Mouse (Mus musculus) forebrain, embryonic 11.5 days (tissue): ENCODE measurements around the gene Efcab2. TPM values are rescaled to one million over a fixed set of nuclear protein-coding genes. Genes with fewer than 3 reads are reported as not detected.

ENCODE experiments used
- ATAC-seq: fragments of 200-750 bp; cut with Nextera tagmentation; replicated peaks from 2 replicates; pipeline ENCODE4 v1.8.0; 2017; ENCODE audit warnings: moderate TSS enrichment; ENCODE audit not compliant: low FRiP score
- DNase-seq: peaks from one replicate; pipeline ENCODE4 v3.0.0-alpha.2; 2017; ENCODE audit warnings: low spot score
- H3K27ac ChIP-seq: fragments of 300-500 bp; sonication (generic); 2 replicates; pipeline ENCODE4 v1.5.1; 2014; ENCODE audit warnings: low read depth, low read length
- H3K27me3 ChIP-seq: fragments of 300-500 bp; sonication (generic); 2 replicates; pipeline ENCODE4 v1.6.1; 2014; ENCODE audit warnings: mild to moderate bottlenecking, low read length, mixed read lengths; ENCODE audit not compliant: control insufficient read depth, insufficient read depth
- H3K36me3 ChIP-seq: fragments of 300-500 bp; sonication (generic); 2 replicates; pipeline ENCODE4 v1.6.1; 2014; ENCODE audit warnings: mild to moderate bottlenecking, low read length, moderate library complexity, mixed read lengths; ENCODE audit not compliant: control insufficient read depth, insufficient read depth
- H3K4me1 ChIP-seq: fragments of 300-500 bp; sonication (generic); replicated peaks from 2 replicates; pipeline ENCODE4 v1.6.1; 2014; ENCODE audit warnings: low read length, mixed read lengths; ENCODE audit not compliant: control insufficient read depth, insufficient read depth
- H3K4me2 ChIP-seq: fragments of 300-500 bp; sonication (generic); 2 replicates; pipeline ENCODE4 v1.6.1; 2014; ENCODE audit warnings: low read depth, mild to moderate bottlenecking, low read length, moderate library complexity, mixed read lengths; ENCODE audit not compliant: severe bottlenecking
- H3K4me3 ChIP-seq: fragments of 300-500 bp; sonication (generic); 2 replicates; pipeline ENCODE4 v1.5.1; 2014; ENCODE audit warnings: low read depth, low read length
- H3K9ac ChIP-seq: fragments of 300-500 bp; sonication (generic); 2 replicates; pipeline ENCODE4 v1.6.1; 2014; ENCODE audit warnings: low read length
- H3K9me3 ChIP-seq: fragments of 300-500 bp; sonication (generic); 2 replicates; pipeline ENCODE4 v1.6.1; 2016; ENCODE audit warnings: low read length, mixed read lengths; ENCODE audit not compliant: control insufficient read depth
- WGBS: fragments of 180-500 bp; shearing (Covaris S2); extraction: QIAGEN DNeasy Blood & Tissue Kit; methylation state at CpG from one replicate; pipeline ENCODE4 v1.1.7; 2014; 5-methylcytosine and 5-hydroxymethylcytosine counted together
- polyA plus RNA-seq: library from polyadenylated mRNA; unstranded; fragments of >200 nt; fragmentation: Nextera tagmentation; extraction: Ambion mirVana; gene quantifications from 2 replicates; pipeline ENCODE4 v1.2.1, GENCODE M21; 2014

Gene Efcab2
- polyA plus RNA-seq, 1 experiment from 2014 or later = 9.5 TPM

- Histone ChIP-seq H3K9me3 (no peaks in the 10 kb centered on the region), H3K4me1 (peaks cover 3% of the 10 kb centered on the region; the same call in 1 of the 2 replicates), H3K9ac (no peak overlapping the region), H3K27me3 (no peaks in the 10 kb centered on the region), H3K27ac (no peak overlapping the region), H3K36me3 (no peaks in the 10 kb centered on the region), H3K4me3 (no peak overlapping the region), H3K4me2 (no peak overlapping the region)
- no peak for ATAC-seq
- DNase-seq = no peak
- 93% methylated on average over 4 of the region's 4 CpGs for WGBS
Measured at GRCm38 (mm10) chr1:178372681-178373080, 33.2 kb upstream of the Efcab2 start.

- H3K4me1 ChIP-seq = no peaks in the 10 kb centered on the region
- ATAC-seq = no peak
- DNase-seq = no peak
Measured at GRCm38 (mm10) chr1:178375381-178375780, 30.5 kb upstream of the Efcab2 start.

GRCm38 (mm10) chr1:178376061-178376460 lies 29.8 kb upstream of the Efcab2 start:
- Histone ChIP-seq H3K9me3 (no peaks in the 10 kb centered on the region), H3K4me1 (no peaks in the 10 kb centered on the region), H3K27me3 (no peaks in the 10 kb centered on the region), H3K9ac (no peak overlapping the region), H3K4me3 (no peak overlapping the region), H3K4me2 (no peak overlapping the region), H3K36me3 (no peaks in the 10 kb centered on the region), H3K27ac (no peak overlapping the region)
- DNase-seq (no peak), ATAC-seq (no peak)
- 92% methylated on average over 2 of the region's 2 CpGs for WGBS

More at GRCm38 (mm10) chr1:178375381-178375780, 30.5 kb upstream of the Efcab2 start:
- Histone ChIP-seq H3K9me3 (no peaks in the 10 kb centered on the region), H3K9ac (no peak overlapping the region), H3K36me3 (no peaks in the 10 kb centered on the region), H3K4me2 (no peak overlapping the region), H3K4me3 (no peak overlapping the region), H3K27me3 (no peaks in the 10 kb centered on the region), H3K27ac (no peak overlapping the region)

GRCm38 (mm10) chr1:178376907-178377306 lies 29.0 kb upstream of the Efcab2 start:
- no peaks in the 10 kb centered on the region for H3K36me3 ChIP-seq
- H3K27ac ChIP-seq = no peak overlapping the region
- H3K4me3 ChIP-seq = no peak overlapping the region
- no peak for DNase-seq
- 69% methylated on average over 2 of the region's 2 CpGs for WGBS
- no peaks in the 10 kb centered on the region for H3K4me1 ChIP-seq
- H3K27me3 ChIP-seq = no peaks in the 10 kb centered on the region
- H3K9ac ChIP-seq = no peak overlapping the region
- no peak overlapping the region for H3K4me2 ChIP-seq
- H3K9me3 ChIP-seq = no peaks in the 10 kb centered on the region
- ATAC-seq = no peak

- H3K9me3 ChIP-seq = no peaks in the 10 kb centered on the region
- ATAC-seq = no peak
- WGBS = 87% methylated on average over 3 of the region's 3 CpGs
- no peak for DNase-seq
- H3K36me3 ChIP-seq = no peaks in the 10 kb centered on the region
- no peaks in the 10 kb centered on the region for H3K27me3 ChIP-seq
- no peaks in the 10 kb centered on the region for H3K4me1 ChIP-seq
- H3K4me3 ChIP-seq = no peak overlapping the region
- no peak overlapping the region for H3K4me2 ChIP-seq
- H3K27ac ChIP-seq = no peak overlapping the region
- no peak overlapping the region for H3K9ac ChIP-seq
Measured at GRCm38 (mm10) chr1:178378115-178378514, 27.8 kb upstream of the Efcab2 start.

- H3K9ac ChIP-seq = no peak overlapping the region
- no peaks in the 10 kb centered on the region for H3K27me3 ChIP-seq
- no peak overlapping the region for H3K4me3 ChIP-seq
- no peaks in the 10 kb centered on the region for H3K9me3 ChIP-seq
- WGBS = 91% methylated on average over 1 of the region's 1 CpGs
- H3K4me2 ChIP-seq = no peak overlapping the region
- ATAC-seq (no peak), DNase-seq (no peak)
- H3K36me3 ChIP-seq = no peaks in the 10 kb centered on the region
- H3K27ac ChIP-seq = no peak overlapping the region
- H3K4me1 ChIP-seq = no peaks in the 10 kb centered on the region
Measured at GRCm38 (mm10) chr1:178379224-178379623, 26.7 kb upstream of the Efcab2 start.

GRCm38 (mm10) chr1:178382165-178382564 lies 23.7 kb upstream of the Efcab2 start:
- Histone ChIP-seq H3K9me3 (no peaks in the 10 kb centered on the region), H3K9ac (no peak overlapping the region)

GRCm38 (mm10) chr1:178388802-178389201 lies 17.1 kb upstream of the Efcab2 start:
- Histone ChIP-seq H3K4me2 (no peak overlapping the region), H3K27ac (no peak overlapping the region), H3K9me3 (no peaks in the 10 kb centered on the region), H3K4me1 (no peaks in the 10 kb centered on the region), H3K4me3 (no peak overlapping the region), H3K9ac (no peak overlapping the region), H3K36me3 (no peaks in the 10 kb centered on the region), H3K27me3 (no peaks in the 10 kb centered on the region)
- no peak for DNase-seq
- 87% methylated on average over 4 of the region's 4 CpGs for WGBS
- no peak for ATAC-seq

More at GRCm38 (mm10) chr1:178382165-178382564, 23.7 kb upstream of the Efcab2 start:
- ATAC-seq (no peak), DNase-seq (no peak)
- Histone ChIP-seq H3K4me2 (no peak overlapping the region), H3K4me1 (no peaks in the 10 kb centered on the region), H3K4me3 (no peak overlapping the region), H3K36me3 (no peaks in the 10 kb centered on the region), H3K27me3 (no peaks in the 10 kb centered on the region), H3K27ac (no peak overlapping the region)

- no peaks in the 10 kb centered on the region for H3K27me3 ChIP-seq
- no peak overlapping the region for H3K9ac ChIP-seq
- ATAC-seq (no peak), DNase-seq (no peak)
- H3K9me3 ChIP-seq = no peaks in the 10 kb centered on the region
- WGBS = 76% methylated on average over 2 of the region's 2 CpGs
- no peaks in the 10 kb centered on the region for H3K4me1 ChIP-seq
- no peak overlapping the region for H3K4me3 ChIP-seq
- H3K36me3 ChIP-seq = no peaks in the 10 kb centered on the region
- H3K27ac ChIP-seq = no peak overlapping the region
- no peak overlapping the region for H3K4me2 ChIP-seq
Measured at GRCm38 (mm10) chr1:178389401-178389800, 16.5 kb upstream of the Efcab2 start.
